Mouse (Mus musculus) mammary gland, adult 2 months (tissue): Measurements from ENCODE around the gene Psmg4. TPM values are rescaled to one million over a fixed set of nuclear protein-coding genes. Genes with fewer than 3 reads are reported as not detected.

Source experiments
- polyA plus RNA-seq: library from polyadenylated mRNA; depleted of rRNA; stranded (reverse); fragments of >200 nt; gene quantifications from 2 replicates; pipeline ENCODE4 v1.2.3, GENCODE M21; 2012; ENCODE audit warnings: low replicate concordance; rRNA removed

The Psmg4 gene
- 77.4 and 194 TPM in 2 replicates for polyA plus RNA-seq

DNA sequence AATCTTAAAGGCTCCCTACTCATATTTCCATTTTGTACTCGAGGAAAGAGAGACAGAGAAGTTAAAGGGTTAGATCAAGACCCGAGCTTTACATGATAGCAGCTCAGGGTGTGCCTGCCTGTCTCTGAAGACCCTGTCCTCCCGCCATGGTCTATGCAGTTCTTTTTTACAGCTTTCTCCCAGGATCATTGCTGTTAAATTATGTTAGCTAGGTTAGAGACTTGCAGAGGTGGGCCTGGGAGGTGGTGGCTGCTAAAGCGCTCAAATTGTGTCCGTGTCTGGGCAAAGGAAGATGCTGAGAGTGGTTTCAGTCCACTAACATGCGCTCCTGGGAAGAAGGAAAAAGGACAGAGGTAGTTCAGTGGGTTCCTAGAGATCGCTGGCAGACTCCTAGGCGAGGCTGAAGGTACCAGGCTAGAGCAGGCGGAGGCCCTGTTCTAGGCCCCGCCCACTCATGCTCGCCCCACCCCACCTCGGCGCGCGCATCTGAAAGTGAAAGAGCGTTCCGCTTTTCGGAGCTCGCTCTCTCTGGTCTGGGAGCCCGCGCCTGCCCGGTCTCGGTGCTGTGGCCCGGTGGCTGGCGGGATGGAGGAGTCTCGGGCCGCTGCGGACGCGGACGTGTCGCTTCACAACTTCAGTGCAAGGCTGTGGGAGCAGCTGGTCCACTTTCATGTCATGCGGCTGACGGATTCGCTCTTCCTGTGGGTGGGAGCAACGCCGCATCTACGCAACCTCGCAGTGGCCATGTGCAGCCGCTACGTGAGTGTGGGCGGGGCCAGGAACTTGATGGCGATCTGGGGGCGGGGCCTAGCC, at the start of gene Psmg4:
Psmg4 (plus strand) TSS at position 474 of the 813 bp plus-strand sequence.

DNA sequence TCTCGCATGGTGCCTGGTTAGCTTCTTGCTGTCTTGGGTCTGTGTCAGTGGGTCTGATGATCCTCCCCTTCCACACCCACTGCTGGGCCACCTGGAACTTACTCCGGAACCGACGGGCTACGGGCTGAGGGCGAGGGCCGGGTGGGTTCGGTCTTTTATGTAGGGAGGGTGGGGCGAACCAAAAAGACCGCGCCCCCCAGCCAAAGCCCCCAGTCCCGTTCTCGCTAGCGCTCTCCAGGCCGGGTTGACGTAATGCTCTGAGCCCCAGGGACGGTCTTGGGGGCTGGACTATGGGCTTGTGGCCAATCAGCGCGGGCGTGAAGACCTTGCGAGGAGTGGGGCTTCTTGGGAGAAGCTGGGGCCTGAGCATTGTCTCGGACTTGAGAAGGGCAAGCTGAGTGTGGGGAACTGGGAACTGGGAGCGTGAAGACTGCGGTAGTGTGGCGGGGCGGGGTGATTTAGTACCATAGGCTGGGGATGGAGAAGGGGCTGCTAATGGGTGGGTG, 32.5 kb upstream of the Psmg4 start, which contains the start of gene Tubb2b:
Tubb2b (minus strand) TSS at position 241 of the 506 bp plus-strand sequence.

Other genes starting within 250 kb of the Psmg4 start
- gene Nqo2, start 198.3 kb upstream of the Psmg4 start, polyA plus RNA-seq, result 3.2 and 15.1 TPM in 2 replicates
- gene Ripk1, start 160.6 kb upstream of the Psmg4 start, polyA plus RNA-seq, result 6.7 and 17.5 TPM in 2 replicates
- gene Serpinb6a, start 160.2 kb upstream of the Psmg4 start, polyA plus RNA-seq, result 58.3 and 126 TPM in 2 replicates
- 33.9 and 44.3 TPM in 2 replicates for gene Bphl, start 125.4 kb upstream of the Psmg4 start, polyA plus RNA-seq
- 213 and 220 TPM in 2 replicates for gene Tubb2a, start 85.0 kb upstream of the Psmg4 start, polyA plus RNA-seq
- gene Tubb2b, start 32.5 kb upstream of the Psmg4 start, polyA plus RNA-seq, result 20.0 and 20.8 TPM in 2 replicates
- gene Slc22a23, start 182.2 kb downstream of the Psmg4 start, polyA plus RNA-seq, result 17.7 and 36.1 TPM in 2 replicates